Mouse (Mus musculus) megakaryocyte-erythroid progenitor cell, adult 5-6 weeks (primary cell): Measurements from ENCODE around the gene Plaur. TPM values are rescaled to one million over a fixed set of nuclear protein-coding genes. Genes with fewer than 3 reads are reported as not detected.
"Not testable (repeated sequence)": the region's sequence is repeated elsewhere in the genome, so short reads cannot be mapped to it uniquely, and the experiment has no call there.

Experiments
- ATAC-seq: replicated peaks from 2 replicates; pipeline ENCODE4 v1.8.0; 2016; ENCODE audit warnings: mild to moderate bottlenecking, inconsistent platforms; ENCODE audit not compliant: severe bottlenecking, poor library complexity, low FRiP score, low TSS enrichment
- total RNA-seq, 2 experiments: library from RNA; stranded (forward) in 1 of 2; stranded (reverse) in 1 of 2; fragments of 200-1000, 215-1000 nt in 1 of 2; fragments of >200 nt in 1 of 2; fragmentation: Nextera tagmentation in 1 of 2; gene quantifications; 2 replicates each; pipeline ENCODE4 v1.2.3; 2014 to 2017

Gene Plaur
- total RNA-seq, 2 experiments from 2014 or later: 2.5 to 5.4 TPM

DNA sequence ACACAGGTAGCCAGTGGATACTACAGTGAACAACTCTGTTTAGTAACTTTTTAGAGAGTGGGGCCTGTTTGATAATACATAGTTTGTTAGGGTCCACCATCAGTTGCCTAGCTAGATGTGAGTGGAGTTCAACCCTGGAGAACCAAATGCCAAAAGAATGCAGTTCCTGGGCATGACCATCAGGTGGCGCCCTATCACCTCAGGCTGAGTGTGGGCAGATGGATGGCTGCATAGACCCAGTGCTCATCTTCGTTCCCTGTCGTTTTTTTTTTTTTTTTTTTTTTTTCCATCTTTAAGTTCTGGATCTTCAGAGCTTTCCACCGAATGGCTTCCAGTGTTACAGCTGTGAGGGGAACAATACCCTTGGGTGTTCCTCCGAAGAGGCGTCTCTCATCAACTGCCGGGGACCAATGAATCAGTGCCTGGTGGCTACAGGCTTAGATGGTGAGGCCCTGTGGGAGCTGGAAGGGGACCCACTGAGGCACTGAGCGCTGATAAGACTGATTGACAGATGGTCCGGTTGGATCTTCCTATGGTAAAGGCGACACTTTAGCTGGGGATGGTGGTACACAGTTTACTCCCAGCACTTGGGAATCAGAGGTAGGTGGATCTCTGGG lies 11.7 kb downstream of the Plaur start:
- peak; percentile 75 for ATAC-seq

DNA sequence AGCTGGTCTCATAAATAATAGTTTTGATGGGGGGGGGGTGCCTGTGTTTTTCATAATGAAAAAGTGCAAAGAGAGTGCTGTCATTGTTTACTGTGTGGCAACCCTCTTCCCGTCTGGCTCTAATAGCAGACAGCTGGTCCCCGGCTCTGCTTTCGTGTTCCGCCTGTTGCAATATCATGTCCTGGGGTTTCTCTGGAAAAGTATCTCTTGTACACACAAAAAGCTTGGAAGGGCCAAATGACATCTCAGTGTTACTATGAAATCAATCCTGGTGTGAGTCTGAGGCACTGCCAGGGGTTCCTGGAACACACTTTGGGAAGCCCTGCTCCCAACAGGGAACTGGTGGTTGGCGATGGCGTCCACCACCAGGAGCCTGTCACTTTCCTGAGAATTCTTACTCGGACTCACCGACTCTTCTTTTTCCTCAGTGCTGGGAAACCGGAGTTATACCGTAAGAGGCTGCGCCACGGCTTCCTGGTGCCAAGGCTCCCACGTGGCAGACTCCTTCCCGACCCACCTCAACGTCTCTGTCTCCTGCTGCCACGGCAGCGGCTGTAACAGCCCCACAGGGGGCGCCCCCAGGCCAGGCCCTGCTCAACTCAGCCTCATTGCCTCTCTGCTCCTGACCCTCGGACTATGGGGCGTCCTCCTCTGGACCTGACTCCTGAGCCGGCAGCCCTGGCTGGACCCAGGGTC lies 12.7 kb downstream of the Plaur start:
- ATAC-seq: no peak

DNA sequence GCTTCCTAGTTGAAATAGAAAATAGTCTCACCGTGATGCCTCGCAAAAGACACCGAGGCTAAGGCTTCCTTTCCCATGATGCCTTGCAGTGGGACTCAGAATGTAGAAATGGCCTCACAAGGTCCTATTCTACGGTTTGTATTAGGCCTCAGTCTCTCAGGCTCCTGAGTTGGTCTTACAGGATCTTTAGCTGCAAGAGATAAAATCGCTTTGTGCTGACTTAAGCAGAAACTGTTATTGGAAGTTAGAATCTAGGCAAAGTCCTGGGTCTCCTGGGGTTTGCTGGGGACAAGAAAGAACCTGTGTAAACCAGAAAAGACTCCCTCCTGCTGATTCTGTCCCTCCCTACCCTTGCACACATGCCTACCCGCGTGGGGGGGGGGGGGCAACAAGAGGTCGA lies 14.1 kb downstream of the Plaur start:
- ATAC-seq: no peak

DNA sequence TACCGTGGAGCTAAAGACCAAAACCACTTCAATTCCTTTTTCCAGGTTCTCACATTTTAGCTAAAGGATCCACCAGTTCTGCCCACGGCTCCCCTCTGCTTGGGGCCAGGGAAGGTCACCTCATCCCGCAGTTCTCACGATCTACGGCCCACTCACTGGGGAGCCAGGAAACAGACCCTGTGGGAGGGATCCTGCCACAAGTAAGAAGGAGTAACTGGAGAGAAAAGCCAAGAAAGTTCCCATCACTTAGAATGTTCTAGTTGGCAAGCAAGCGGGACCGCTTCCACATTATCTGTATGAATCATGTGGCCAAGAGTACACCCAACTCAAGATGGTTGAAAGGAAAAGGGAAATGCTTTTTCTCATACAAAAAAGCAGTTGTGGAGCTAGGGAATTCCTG lies 14.6 kb downstream of the Plaur start:
- no peak for ATAC-seq

DNA sequence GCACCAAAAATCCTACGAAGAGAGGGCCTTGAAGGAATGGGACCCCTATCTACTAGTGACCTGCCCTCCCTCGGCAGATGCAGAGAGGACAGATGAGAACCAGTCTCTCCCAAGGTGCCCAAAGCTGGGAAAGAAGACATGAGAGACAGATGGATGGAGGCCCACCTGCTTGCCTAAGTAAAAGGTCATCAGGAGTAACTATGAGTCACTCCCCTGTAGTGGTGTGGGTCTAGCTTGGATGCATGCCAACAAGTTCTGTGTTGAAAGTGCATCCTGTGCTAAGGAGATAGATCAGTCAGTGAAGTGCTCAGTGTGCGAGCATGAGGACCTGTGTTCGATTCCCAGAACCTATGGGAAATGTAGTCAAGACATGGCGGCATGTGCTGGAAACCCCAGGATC lies 16.6 kb downstream of the Plaur start:
- no peak for ATAC-seq

DNA sequence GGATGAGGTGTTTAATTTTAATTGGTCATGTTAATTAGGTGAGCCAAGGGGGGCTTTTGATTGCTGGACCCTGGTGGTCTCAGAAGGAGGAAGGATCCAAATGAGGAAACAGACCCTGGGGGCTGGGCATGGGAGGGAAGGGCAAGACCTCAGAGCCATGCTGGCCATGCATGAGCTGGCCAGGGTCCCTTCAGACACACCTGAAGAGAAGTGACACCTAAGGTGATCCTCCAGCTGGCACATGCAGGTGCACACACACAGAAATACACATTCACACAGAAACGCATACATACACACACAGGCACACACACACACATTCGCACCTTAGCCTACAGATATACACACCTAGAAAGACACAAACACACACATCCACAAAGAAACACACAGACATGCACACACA lies 17.4 kb downstream of the Plaur start:
- ATAC-seq: no peak

DNA sequence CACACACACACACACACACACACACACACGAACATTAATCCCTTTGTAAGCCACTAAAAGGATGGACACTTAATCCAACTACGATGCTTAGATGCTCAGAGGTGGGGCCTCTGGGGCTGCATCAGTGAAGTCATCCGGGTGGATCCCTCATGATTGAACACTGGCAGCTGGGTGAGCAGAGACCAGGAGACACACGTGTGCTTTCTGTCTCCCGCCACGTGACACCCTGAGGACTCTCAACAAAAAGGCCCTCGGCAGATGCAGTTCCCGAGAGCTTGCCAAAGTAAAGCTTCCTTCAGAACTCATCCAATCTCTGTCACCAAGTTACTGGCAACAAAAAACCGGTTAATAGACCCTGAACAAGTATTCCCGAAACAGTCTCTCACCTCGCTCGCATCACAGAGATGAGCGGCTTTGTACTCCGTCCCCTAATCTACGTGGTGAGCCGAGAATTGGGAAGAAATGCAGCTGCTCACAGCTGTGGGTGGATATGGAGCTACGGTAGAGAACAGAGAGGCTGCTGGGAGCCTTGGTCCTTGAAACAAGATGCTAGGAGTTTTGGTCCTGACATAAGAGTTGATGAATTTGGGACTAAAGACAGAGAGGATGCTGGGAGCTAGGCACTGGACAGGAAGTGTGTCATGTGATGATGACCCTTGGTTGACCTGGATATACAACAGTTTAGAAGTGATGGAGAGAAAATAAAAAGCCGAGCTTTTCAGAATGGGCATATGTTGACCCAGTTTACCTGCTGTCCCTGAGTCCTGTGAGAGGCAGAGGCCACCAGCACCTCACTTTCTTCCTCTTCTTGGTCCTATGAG lies 18.0 kb downstream of the Plaur start:
- no peak for ATAC-seq

DNA sequence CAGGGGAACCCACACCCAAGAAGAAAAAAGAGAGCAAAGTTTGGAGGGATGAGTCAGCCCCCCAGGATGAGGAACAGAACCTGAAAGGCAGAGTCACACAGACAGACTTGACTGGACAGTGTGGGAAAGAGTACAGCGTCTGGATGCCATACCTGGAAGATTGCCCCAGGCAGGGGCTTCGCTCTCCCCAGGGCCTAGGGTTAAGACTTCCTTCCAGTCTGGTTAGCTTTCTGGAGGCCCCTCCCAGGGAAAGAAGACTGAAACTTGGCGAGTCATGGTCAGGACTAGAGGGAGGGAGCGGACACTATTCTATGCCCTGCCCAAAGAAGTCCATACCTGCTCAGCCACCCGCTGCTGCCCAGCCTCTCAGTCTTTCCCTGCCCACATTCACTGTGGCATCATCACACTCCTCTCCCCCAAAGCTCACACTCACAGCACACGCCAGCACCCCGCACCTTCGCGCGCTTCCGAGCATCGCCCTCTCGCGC lies 18.7 kb downstream of the Plaur start:
- no peak for ATAC-seq

DNA sequence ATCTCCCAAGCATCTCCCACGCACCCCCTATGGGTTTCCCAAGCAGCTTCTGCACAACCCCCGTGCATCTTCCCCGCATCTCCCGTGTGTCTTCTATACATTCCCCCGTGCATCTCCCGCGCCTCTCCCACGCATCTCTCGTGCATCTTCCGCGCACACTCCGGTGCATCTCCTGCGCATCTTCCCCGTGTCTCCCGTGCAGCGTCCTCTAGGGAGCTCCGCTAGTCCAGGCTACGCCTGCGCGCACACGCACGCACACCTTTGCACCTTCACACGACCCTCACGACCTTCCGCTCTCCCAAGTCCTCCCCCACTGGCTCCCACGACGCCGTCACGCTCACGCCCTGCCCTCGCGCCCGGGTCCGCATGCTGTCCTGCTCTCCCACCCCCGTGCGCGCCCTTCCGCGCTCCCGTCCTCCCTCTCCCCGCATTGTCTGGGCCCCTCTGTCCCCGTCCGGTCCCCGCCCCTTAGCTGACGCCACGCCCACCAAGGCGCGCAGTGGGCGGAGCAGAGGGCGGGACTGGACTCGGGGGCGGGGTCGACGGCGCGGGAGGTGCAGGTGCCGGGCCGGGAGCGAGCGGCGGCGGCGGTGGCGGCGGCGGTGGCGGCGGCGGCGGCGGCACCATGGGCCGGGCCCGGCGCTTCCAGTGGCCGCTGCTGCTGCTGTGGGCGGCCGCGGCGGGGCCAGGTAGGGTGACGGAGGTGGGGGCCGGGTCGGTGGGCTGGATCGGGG lies 19.4 kb downstream of the Plaur start, which contains the start of gene Cadm4:
Gene Cadm4 (plus strand): TSS at position 550 of the 734 bp plus-strand sequence.
- peak; percentile 89 for ATAC-seq

DNA sequence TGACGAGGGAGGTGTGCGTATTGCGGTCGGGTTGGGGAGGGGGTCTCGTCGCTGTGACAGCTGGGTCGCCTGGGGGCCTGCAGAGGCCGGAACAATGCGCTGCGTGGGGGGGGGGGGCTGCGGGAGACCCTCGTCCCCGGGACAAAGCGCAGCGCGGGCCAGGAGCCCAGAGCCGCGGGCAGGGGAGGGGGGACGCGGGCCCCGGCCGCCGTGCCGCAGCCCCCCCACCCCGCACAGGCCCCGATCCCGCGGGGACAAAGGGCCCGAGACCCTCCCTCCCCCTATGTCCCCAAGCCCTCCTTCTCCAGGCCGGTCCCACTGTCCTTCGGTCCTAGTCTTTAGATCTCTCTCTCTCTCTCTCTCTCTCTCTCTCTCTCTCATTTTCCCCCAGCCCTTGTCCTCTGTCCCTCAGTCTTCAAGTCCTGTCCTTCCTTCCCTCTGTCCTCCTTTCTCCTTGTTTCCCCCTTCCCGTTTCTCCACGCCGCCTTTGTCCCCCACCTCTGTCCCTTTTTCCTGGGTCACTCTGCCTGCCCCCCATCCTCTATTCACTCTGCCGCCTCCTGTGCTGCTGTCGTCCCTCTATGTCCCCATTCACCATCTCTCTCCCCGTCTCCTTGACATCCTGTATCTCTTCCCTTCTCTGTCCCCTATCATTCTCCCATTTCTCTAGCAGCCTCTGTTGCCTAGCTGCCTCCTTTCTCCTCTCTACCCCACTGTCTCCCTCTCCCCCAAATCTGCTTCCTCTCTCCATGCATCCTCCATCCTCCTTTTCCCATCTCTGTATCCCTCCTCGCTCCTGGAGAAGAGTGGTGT lies 20.1 kb downstream of the Plaur start:
- ATAC-seq: no peak

DNA sequence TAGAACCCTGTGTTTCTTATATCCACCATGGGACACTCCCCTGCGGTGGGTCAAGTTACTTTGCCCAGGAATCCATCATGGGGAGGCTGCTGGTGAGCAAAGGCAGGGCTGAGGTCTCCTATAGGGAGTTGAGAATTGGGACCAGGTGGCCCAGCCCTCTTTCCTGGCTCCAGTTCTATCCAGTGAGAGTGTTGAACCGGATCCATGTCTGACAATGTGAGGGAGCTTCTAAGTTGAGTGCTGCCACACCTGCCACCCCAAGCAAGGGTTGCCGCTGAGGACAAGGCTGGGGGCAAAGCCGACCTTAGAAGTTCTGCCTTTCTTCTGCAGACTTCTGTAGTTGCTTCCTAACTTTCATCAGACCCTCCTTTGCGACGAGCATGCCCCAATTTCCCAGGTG lies 21.0 kb downstream of the Plaur start:
- ATAC-seq: not testable (repeated sequence)

DNA sequence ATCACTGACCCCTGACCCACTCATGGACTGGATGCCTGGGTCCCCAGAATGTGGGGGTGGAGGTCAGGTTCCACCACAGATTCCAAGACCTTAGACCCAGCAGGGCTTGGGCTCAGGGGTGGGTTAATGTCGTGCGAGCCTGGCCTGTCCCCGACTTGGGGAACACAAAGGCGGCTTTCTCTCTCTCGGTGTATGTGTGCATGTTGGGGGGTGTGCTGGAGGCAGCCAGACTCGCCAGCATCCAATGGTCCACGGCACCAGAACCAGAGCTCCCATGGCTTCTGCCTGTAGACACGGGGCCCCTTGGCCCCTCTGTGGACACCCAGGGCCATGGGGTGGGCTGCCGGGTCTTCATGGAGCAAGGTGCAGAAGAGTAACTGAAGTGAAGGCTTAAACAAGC lies 23.2 kb downstream of the Plaur start:
- no peak for ATAC-seq

DNA sequence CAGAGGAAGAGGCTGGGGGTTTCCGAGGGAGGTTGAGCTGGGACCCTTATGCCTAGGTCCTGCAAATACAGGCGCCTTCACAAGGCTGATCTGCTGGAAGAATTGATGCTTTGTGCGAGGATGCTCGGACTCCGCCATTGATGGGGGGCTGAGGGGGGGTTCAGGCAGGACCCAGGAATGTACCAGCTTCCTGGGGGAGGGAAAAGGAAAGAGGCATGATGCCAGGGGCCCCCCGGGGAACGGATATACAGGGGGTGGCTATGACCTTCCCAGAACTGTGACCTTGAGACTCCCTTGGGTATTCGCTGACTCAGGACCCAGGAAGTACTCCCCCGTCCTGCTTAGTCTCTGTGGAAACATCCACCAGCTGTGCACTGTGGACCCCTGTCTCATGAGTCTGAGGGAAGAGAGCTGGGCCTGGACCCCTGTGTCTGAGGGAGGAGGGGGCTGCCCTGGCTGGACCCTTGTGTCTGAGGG lies 24.4 kb downstream of the Plaur start:
- no peak for ATAC-seq

DNA sequence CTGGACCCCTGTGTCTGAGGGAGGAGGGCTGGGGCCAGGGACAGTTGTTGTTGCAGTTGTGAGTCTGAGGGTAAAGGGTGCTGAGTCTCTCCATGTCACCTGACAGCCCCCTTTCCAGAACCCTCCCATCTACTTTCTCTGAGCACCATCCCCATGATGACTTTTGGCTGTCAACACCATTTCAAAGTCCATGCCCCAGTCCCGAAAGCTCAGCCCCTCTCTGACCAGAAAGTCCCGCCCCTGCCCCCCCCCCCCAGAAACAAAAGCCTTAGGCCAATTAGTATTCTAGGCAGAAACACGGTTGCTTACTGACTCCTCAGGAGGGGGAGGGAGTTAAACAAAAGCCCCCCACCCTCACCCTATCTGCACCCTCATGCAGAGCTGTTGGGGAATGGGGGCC lies 25.1 kb downstream of the Plaur start:
- ATAC-seq: no peak

DNA sequence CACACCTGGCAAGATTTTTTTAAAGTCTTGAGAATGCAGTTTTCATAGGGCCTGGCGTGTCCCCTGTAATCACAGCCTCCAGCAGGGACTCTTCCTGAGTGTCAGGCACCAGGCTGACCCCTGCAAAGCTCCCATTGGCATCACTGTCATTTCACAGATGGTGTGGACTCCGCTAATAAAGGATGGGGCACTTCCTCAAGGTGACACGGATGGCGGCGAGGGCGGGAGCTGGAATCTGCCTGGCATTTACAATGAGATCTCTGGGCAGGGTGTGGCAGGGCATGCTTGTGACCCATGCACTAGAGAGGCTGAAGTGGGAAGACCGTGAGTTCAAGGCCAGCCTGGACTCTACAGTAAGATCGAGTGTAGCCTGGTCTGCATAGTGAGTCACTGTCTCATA lies 26.0 kb downstream of the Plaur start:
- ATAC-seq: no peak

DNA sequence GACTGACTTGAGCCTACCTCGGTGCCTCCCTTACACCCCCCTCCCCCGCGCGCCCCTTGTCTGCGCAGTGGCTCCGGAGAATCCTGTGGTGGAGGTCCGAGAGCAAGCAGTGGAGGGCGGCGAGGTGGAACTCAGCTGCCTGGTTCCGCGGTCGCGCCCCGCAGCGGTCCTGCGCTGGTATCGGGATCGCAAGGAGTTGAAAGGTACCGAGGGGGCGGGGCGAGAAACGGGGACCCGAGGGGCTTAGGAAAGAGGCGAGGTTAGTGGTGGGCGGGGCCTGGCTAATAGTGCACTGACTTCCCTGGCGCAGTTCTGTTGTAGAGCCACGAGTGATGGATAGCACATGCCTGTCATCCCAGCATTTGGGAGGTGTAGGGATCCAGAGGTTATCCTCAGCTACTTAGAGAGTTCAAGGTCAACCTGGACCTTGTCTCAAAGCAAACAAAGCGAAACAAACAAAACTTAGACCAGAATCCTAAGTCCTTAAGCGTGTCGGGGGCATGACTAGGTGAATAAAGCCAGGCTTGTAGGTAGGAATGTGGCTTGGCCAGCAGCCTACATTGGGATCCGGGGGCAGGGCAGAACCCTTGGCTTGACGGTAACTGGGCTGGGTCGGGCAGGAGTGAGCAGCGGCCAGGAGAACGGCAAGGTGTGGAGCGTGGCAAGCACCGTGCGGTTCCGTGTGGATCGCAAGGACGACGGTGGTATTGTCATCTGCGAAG lies 37.7 kb downstream of the Plaur start:
- ATAC-seq: 0 out of 2 replicates have a peak, but pooled peaks have one; percentile 45

DNA sequence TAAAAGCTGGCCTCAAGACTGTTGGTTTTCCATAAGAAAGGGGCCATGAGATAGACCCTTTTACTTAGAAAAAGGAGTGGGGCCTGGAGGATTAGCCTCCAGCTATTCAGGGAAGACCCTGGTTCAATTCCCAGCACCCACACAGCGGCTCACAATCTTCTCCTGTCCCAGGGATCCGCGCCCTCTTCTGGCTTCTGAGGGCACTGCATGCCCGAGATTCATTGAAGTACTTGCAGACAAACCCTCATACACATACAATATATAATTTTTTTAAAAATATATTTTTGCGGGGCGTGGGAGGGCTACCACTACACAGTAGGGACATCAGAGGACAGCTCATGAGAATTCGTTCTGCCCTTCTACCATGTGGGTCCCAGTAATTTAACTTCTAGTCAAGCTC lies 38.6 kb downstream of the Plaur start:
- 0 out of 2 replicates have a peak, but pooled peaks have one; percentile 34 for ATAC-seq

DNA sequence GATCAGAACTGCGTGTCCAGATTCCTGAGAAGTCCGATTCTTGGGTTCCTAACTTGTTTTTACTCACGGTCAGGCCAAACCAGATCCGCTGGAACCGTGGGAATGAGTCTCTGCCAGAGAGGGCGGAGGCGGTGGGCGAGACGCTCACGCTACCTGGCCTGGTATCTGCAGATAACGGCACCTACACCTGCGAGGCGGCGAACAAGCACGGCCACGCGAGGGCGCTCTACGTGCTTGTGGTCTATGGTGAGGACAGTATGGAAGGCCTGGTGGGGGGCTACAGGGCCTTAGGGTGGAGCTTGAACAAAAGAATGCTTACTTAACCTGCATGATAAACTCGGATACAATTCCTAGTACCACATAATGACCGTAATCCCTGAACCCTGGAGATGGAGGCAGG lies 39.2 kb downstream of the Plaur start:
- no peak for ATAC-seq
